Mouse (Mus musculus): ENCODE measurements around the gene Cd84.

The Cd84 gene

GRCm38 (mm10) chr1:171915638-171916458, 76.4 kb downstream of the Cd84 start:
- no peak for DNase-seq (ENCODE audit: inconsistent ontology term)

- DNase-seq (ENCODE audit: inconsistent ontology term), result no peak
Measured at GRCm38 (mm10) chr1:171917305-171918039, 78.0 kb downstream of the Cd84 start, which contains the start of gene Slamf6. Gene Slamf6, plus strand, starts transcription at chr1:171917515.

GRCm38 (mm10) chr1:171918136-171918920, 78.8 kb downstream of the Cd84 start:
- no peak for DNase-seq (ENCODE audit: inconsistent ontology term)

- DNase-seq (ENCODE audit: inconsistent ontology term), result no peak
Measured at GRCm38 (mm10) chr1:171919193-171919592, 79.7 kb downstream of the Cd84 start.

- no peak for DNase-seq (ENCODE audit: inconsistent ontology term)
Measured at GRCm38 (mm10) chr1:171919901-171920510, 80.5 kb downstream of the Cd84 start.

GRCm38 (mm10) chr1:171920989-171921621, 81.6 kb downstream of the Cd84 start:
- no peak for DNase-seq (ENCODE audit: inconsistent ontology term)

GRCm38 (mm10) chr1:171921641-171922040, 82.1 kb downstream of the Cd84 start:
- no peak for DNase-seq (ENCODE audit: inconsistent ontology term)

GRCm38 (mm10) chr1:171922844-171923243, 83.3 kb downstream of the Cd84 start:
- no peak for DNase-seq (ENCODE audit: inconsistent ontology term)

GRCm38 (mm10) chr1:171924900-171925299, 85.4 kb downstream of the Cd84 start:
- DNase-seq (ENCODE audit: inconsistent ontology term), result peak; percentile 71

GRCm38 (mm10) chr1:171933851-171934250, 94.4 kb downstream of the Cd84 start:
- no peak for DNase-seq (ENCODE audit: inconsistent ontology term)

GRCm38 (mm10) chr1:171938952-171939948, 99.8 kb downstream of the Cd84 start:
- DNase-seq (ENCODE audit: inconsistent ontology term), result no peak

Data from Muller cell, postnatal 12 days (primary cell).